Mouse (Mus musculus) limb, embryonic 15.5 days (tissue): ENCODE data around the gene Znrf2. TPM values are rescaled to one million over a fixed set of nuclear protein-coding genes. Genes with fewer than 3 reads are reported as not detected.

ENCODE experiments used
- ATAC-seq: fragments of 200-750 bp; cut with Nextera tagmentation; 2 replicates; pipeline ENCODE4 v1.8.0; 2017; ENCODE audit warnings: low read depth, moderate TSS enrichment; ENCODE audit not compliant: insufficient number of reproducible peaks, low FRiP score, low TSS enrichment
- H3K27ac ChIP-seq: fragments of 300-500 bp; sonication (generic); 2 replicates; pipeline ENCODE4 v1.5.1; 2015; ENCODE audit warnings: moderate library complexity, mild to moderate bottlenecking, inconsistent platforms
- H3K27me3 ChIP-seq: fragments of 300-500 bp; sonication (generic); 2 replicates; pipeline ENCODE4 v1.6.1; 2015; ENCODE audit warnings: inconsistent platforms
- H3K36me3 ChIP-seq: fragments of 300-500 bp; sonication (generic); 2 replicates; pipeline ENCODE4 v1.6.1; 2015; ENCODE audit warnings: inconsistent platforms
- H3K4me1 ChIP-seq: fragments of 300-500 bp; sonication (generic); 2 replicates; pipeline ENCODE4 v1.6.1; 2015; ENCODE audit warnings: inconsistent platforms
- H3K4me2 ChIP-seq: fragments of 300-500 bp; sonication (generic); 2 replicates; pipeline ENCODE4 v1.6.1; 2015; ENCODE audit warnings: mild to moderate bottlenecking, inconsistent platforms
- H3K4me3 ChIP-seq: fragments of 300-500 bp; sonication (generic); 2 replicates; pipeline ENCODE4 v1.5.1; 2015; ENCODE audit warnings: mild to moderate bottlenecking, inconsistent platforms
- H3K9ac ChIP-seq: fragments of 300-500 bp; sonication (generic); 2 replicates; pipeline ENCODE4 v1.6.1; 2015; ENCODE audit warnings: inconsistent platforms
- H3K9me3 ChIP-seq: fragments of 300-500 bp; sonication (generic); 2 replicates; pipeline ENCODE4 v1.6.1; 2016; ENCODE audit warnings: inconsistent platforms
- WGBS: fragments of 180-500 bp; shearing (Covaris S2); methylation state at CpG from one replicate; pipeline ENCODE4 v1.1.7; 2015; 5-methylcytosine and 5-hydroxymethylcytosine counted together
- polyA plus RNA-seq: library from polyadenylated mRNA; unstranded; fragments of >200 nt; fragmentation: Nextera tagmentation; extraction: Ambion mirVana; gene quantifications from 2 replicates; pipeline ENCODE4 v1.2.1, GENCODE M21; 2015

The Znrf2 gene
- polyA plus RNA-seq, 1 experiment from 2014 or later = 4.8 TPM

GRCm38 (mm10) chr6:54788493-54788892 is 28.2 kb upstream of the Znrf2 start:
- no peaks in the 10 kb centered on the region for H3K36me3 ChIP-seq
- ATAC-seq = no peak
- H3K4me3 ChIP-seq = no peak overlapping the region
- no peak overlapping the region for H3K27ac ChIP-seq
- no peak overlapping the region for H3K9ac ChIP-seq
- no peaks in the 10 kb centered on the region for H3K27me3 ChIP-seq
- H3K4me1 ChIP-seq = no peaks in the 10 kb centered on the region
- H3K4me2 ChIP-seq = no peak overlapping the region
- H3K9me3 ChIP-seq = no peaks in the 10 kb centered on the region
- WGBS = 54% methylated on average over 6 of the region's 6 CpGs

GRCm38 (mm10) chr6:54789139-54789538 is 27.6 kb upstream of the Znrf2 start:
- Histone ChIP-seq H3K4me2 (no peak overlapping the region), H3K9ac (no peak overlapping the region), H3K4me1 (no peaks in the 10 kb centered on the region), H3K27me3 (no peaks in the 10 kb centered on the region), H3K36me3 (no peaks in the 10 kb centered on the region), H3K27ac (no peak overlapping the region), H3K4me3 (no peak overlapping the region), H3K9me3 (no peaks in the 10 kb centered on the region)
- ATAC-seq = no peak
- WGBS = 79% methylated on average over 4 of the region's 4 CpGs

- no peak for ATAC-seq
- Histone ChIP-seq H3K4me3 (no peak overlapping the region), H3K27me3 (no peaks in the 10 kb centered on the region), H3K9me3 (no peaks in the 10 kb centered on the region), H3K4me2 (no peak overlapping the region), H3K27ac (no peak overlapping the region), H3K4me1 (no peaks in the 10 kb centered on the region), H3K9ac (no peak overlapping the region), H3K36me3 (no peaks in the 10 kb centered on the region)
- WGBS = 87% methylated on average over 4 of the region's 4 CpGs
Measured at GRCm38 (mm10) chr6:54790071-54790470, 26.6 kb upstream of the Znrf2 start.

- Histone ChIP-seq H3K36me3 (no peaks in the 10 kb centered on the region), H3K9ac (no peak overlapping the region), H3K4me1 (no peaks in the 10 kb centered on the region), H3K9me3 (no peaks in the 10 kb centered on the region), H3K27ac (no peak overlapping the region), H3K4me2 (no peak overlapping the region), H3K4me3 (no peak overlapping the region), H3K27me3 (no peaks in the 10 kb centered on the region)
- ATAC-seq = no peak
- 86% methylated on average over 3 of the region's 3 CpGs for WGBS
Measured at GRCm38 (mm10) chr6:54793853-54794252, 22.9 kb upstream of the Znrf2 start.

GRCm38 (mm10) chr6:54794372-54794771 is 22.3 kb upstream of the Znrf2 start:
- Histone ChIP-seq H3K9me3 (no peaks in the 10 kb centered on the region), H3K9ac (no peak overlapping the region), H3K27me3 (no peaks in the 10 kb centered on the region), H3K4me2 (no peak overlapping the region), H3K4me1 (no peaks in the 10 kb centered on the region), H3K4me3 (no peak overlapping the region), H3K36me3 (no peaks in the 10 kb centered on the region), H3K27ac (no peak overlapping the region)
- ATAC-seq = no peak
- WGBS = 63% methylated on average over 2 of the region's 2 CpGs

- H3K4me2 ChIP-seq = no peak overlapping the region
- H3K4me1 ChIP-seq = no peaks in the 10 kb centered on the region
- 78% methylated on average over 5 of the region's 5 CpGs for WGBS
- no peaks in the 10 kb centered on the region for H3K36me3 ChIP-seq
- H3K27me3 ChIP-seq = no peaks in the 10 kb centered on the region
- no peak overlapping the region for H3K4me3 ChIP-seq
- no peak overlapping the region for H3K9ac ChIP-seq
- ATAC-seq = no peak
- no peak overlapping the region for H3K27ac ChIP-seq
- H3K9me3 ChIP-seq = no peaks in the 10 kb centered on the region
Measured at GRCm38 (mm10) chr6:54794991-54795390, 21.7 kb upstream of the Znrf2 start.

GRCm38 (mm10) chr6:54795971-54796370 is 20.7 kb upstream of the Znrf2 start:
- H3K4me2 ChIP-seq = no peak overlapping the region
- no peaks in the 10 kb centered on the region for H3K27me3 ChIP-seq
- ATAC-seq = no peak
- no peaks in the 10 kb centered on the region for H3K9me3 ChIP-seq
- no peak overlapping the region for H3K27ac ChIP-seq
- H3K36me3 ChIP-seq = no peaks in the 10 kb centered on the region
- H3K4me1 ChIP-seq = no peaks in the 10 kb centered on the region
- WGBS = 74% methylated on average over 5 of the region's 5 CpGs
- no peak overlapping the region for H3K4me3 ChIP-seq
- no peak overlapping the region for H3K9ac ChIP-seq

- ATAC-seq = no peak
- no peaks in the 10 kb centered on the region for H3K36me3 ChIP-seq
- H3K4me3 ChIP-seq = no peak overlapping the region
- H3K9me3 ChIP-seq = no peaks in the 10 kb centered on the region
- no peaks in the 10 kb centered on the region for H3K27me3 ChIP-seq
- no peak overlapping the region for H3K4me2 ChIP-seq
- WGBS = 55% methylated on average over 8 of the region's 8 CpGs
- H3K9ac ChIP-seq = no peak overlapping the region
- no peak overlapping the region for H3K27ac ChIP-seq
- H3K4me1 ChIP-seq = peaks cover 5% of the 10 kb centered on the region; the same call in 1 of the 2 replicates
Measured at GRCm38 (mm10) chr6:54802348-54802747, 14.4 kb upstream of the Znrf2 start.

- Histone ChIP-seq H3K36me3 (no peaks in the 10 kb centered on the region), H3K4me2 (no peak overlapping the region), H3K9me3 (no peaks in the 10 kb centered on the region), H3K9ac (no peak overlapping the region), H3K4me1 (peaks cover 5% of the 10 kb centered on the region; the same call in 1 of the 2 replicates), H3K27ac (no peak overlapping the region), H3K4me3 (no peak overlapping the region), H3K27me3 (no peaks in the 10 kb centered on the region)
- 41% methylated on average over 18 of the region's 18 CpGs for WGBS
- no peak for ATAC-seq
Measured at GRCm38 (mm10) chr6:54804066-54804864, 12.5 kb upstream of the Znrf2 start.

- Histone ChIP-seq H3K4me2 (no peak overlapping the region), H3K27me3 (no peaks in the 10 kb centered on the region), H3K9ac (no peak overlapping the region), H3K27ac (no peak overlapping the region), H3K36me3 (no peaks in the 10 kb centered on the region), H3K9me3 (no peaks in the 10 kb centered on the region), H3K4me3 (no peak overlapping the region), H3K4me1 (peaks cover 5% of the 10 kb centered on the region)
- no peak for ATAC-seq
- 92% methylated on average over 5 of the region's 5 CpGs for WGBS
Measured at GRCm38 (mm10) chr6:54805779-54806178, 10.9 kb upstream of the Znrf2 start.

- Histone ChIP-seq H3K4me2 (no peak overlapping the region), H3K4me3 (no peak overlapping the region), H3K27ac (no peak overlapping the region), H3K9ac (no peak overlapping the region), H3K9me3 (no peaks in the 10 kb centered on the region), H3K4me1 (peaks cover 16% of the 10 kb centered on the region), H3K36me3 (no peaks in the 10 kb centered on the region), H3K27me3 (no peaks in the 10 kb centered on the region)
- WGBS = 64% methylated on average over 7 of the region's 7 CpGs
- no peak for ATAC-seq
Measured at GRCm38 (mm10) chr6:54809531-54810313, 7.0 kb upstream of the Znrf2 start.

- no peak for ATAC-seq
- no peaks in the 10 kb centered on the region for H3K9me3 ChIP-seq
- H3K9ac ChIP-seq = no peak overlapping the region
- no peak overlapping the region for H3K27ac ChIP-seq
- no peak overlapping the region for H3K4me2 ChIP-seq
- H3K27me3 ChIP-seq = no peaks in the 10 kb centered on the region
- no peak overlapping the region for H3K4me3 ChIP-seq
- H3K4me1 ChIP-seq = peaks cover 16% of the 10 kb centered on the region
- 89% methylated on average over 1 of the region's 1 CpGs for WGBS
- H3K36me3 ChIP-seq = no peaks in the 10 kb centered on the region
Measured at GRCm38 (mm10) chr6:54810314-54810646, 6.4 kb upstream of the Znrf2 start.
